Comparison of ENCODE assay signal across 29 mouse cellular contexts in the genomic region with DNA sequence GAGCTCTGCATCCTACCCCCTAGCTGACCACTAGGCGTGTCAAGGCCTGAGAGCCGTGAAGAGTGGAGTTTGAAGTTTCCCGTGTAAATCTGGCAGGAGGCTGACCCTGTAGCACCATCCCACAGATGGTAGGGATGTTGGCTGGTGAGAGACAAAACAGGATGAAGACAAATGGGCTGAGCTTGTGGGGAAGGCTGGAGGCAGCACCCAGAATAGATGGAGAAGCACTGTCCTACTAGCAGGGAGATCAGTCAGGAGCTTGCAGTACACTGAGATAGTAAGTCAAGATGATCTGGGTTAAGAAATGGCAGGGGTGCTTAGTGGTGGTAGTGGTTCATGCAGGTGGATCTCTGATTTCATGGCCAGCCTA. TPM values are rescaled to one million over a fixed set of nuclear protein-coding genes. Genes with fewer than 3 reads are reported as not detected.
DNase-seq lines count a peak whose midpoint lies in the region; TF ChIP-seq lines count a peak whose summit lies in the region.
"Had no signal": no experiment of that assay in that cellular context is flagged by ENCODE, and none has a peak within 500 bp of the region (broad histone marks: within the 10 kb centered on the region; RNA-seq: fewer than 3 reads in every experiment).

No protein-coding gene starts in this region.

- H3K9ac ChIP-seq in MEL (ENCODE audit: control insufficient read depth, low read depth, low read length, poor library complexity, severe bottlenecking): no peak overlapping the region
- H3K9ac ChIP-seq: forebrain, embryonic 13.5 days; heart, embryonic 12.5 days; heart, embryonic 15.5 days; hindbrain, embryonic 14.5 days; intestine, embryonic 15.5 days had no signal

- H3K27ac ChIP-seq in gastrocnemius, adult 2 months: 0 out of 2 replicates have a peak overlapping the region, but pooled peaks have one; percentile 2
- H3K27ac ChIP-seq in layer of hippocampus, adult 2 months: peak overlapping the region; percentile 68
- no peak overlapping the region for H3K27ac ChIP-seq in MEL (ENCODE audit: control insufficient read depth, low read depth, low read length)
- H3K27ac ChIP-seq: forebrain, embryonic 10.5 days; forebrain, embryonic 13.5 days; hindbrain, embryonic 14.5 days; intestine, embryonic 15.5 days had no signal

- no peaks in the 10 kb centered on the region for H3K9me3 ChIP-seq in MEL (replicated peaks; ENCODE audit: insufficient read depth, low read length)
- H3K9me3 ChIP-seq: forebrain, embryonic 10.5 days; forebrain, embryonic 13.5 days; G1E; heart, embryonic 12.5 days; heart, embryonic 15.5 days; intestine, embryonic 15.5 days had no signal

- no peak for DNase-seq in gastrocnemius, adult 2 months
- DNase-seq in gastrocnemius, adult 8-10 months (ENCODE audit: low spot score in 2 of 2): no peak
- DNase-seq in layer of hippocampus, adult 2 months (ENCODE audit: low spot score in 2 of 2): no peak
- no peak for DNase-seq in layer of hippocampus, postnatal 36 days
- no peak for DNase-seq in MEL (ENCODE audit: low read depth, low spot score)
- no peak for DNase-seq in kidney, adult 18-20 months
- DNase-seq: adrenal gland, adult 8-10 months; cerebellum, adult 9-10 months; gastrocnemius, postnatal 14 days had no signal

- H3K36me3 ChIP-seq in MEL (ENCODE audit: control insufficient read depth in 1 of 2, insufficient read depth in 2 of 2, low read length in 2 of 2) (peaks cover 2 to 3% of the 10 kb centered on the region in 2 experiments; a peak in 3 of 4 replicates), myocyte (ENCODE audit: control insufficient read depth, insufficient read depth) (no peaks in the 10 kb centered on the region)

- TF ChIP-seq EP300 in MEL (IDR thresholded peaks at IDR 0.05; ENCODE audit: low read depth in 1 of 2, low read length in 2 of 2): no peak

- no peak overlapping the region for H3ac ChIP-seq in myocyte (ENCODE audit: control insufficient read depth, insufficient read length)

- no peak overlapping the region for H3K4me2 ChIP-seq in myocyte (ENCODE audit: low read depth)
- H3K4me2 ChIP-seq: forebrain, embryonic 13.5 days; heart, embryonic 12.5 days; heart, embryonic 15.5 days; hindbrain, embryonic 14.5 days; intestine, embryonic 15.5 days had no signal

- TF ChIP-seq RAD21 in MEL (IDR thresholded peaks at IDR 0.05; ENCODE audit: low read depth, low read length): no peak

- no peak overlapping the region for H3K4me3 ChIP-seq in gastrocnemius, adult 2 months
- H3K4me3 ChIP-seq in layer of hippocampus, adult 2 months: no peak overlapping the region; the same call in 1 of the 2 replicates
- H3K4me3 ChIP-seq in MEL (ENCODE audit: control insufficient read depth in 1 of 2, insufficient read depth in 1 of 2, low read depth in 2 of 2, low read length in 2 of 2): no peak overlapping the region
- no peak overlapping the region for H3K4me3 ChIP-seq in myocyte
- H3K4me3 ChIP-seq: forebrain, embryonic 10.5 days; forebrain, embryonic 13.5 days; heart, embryonic 12.5 days; heart, embryonic 15.5 days; intestine, embryonic 15.5 days had no signal

- H3K27me3 ChIP-seq in MEL (ENCODE audit: control insufficient read depth in 1 of 2, insufficient read depth in 2 of 2, low read length in 2 of 2) (no peaks in the 10 kb centered on the region), myocyte (ENCODE audit: control insufficient read depth, insufficient read depth, insufficient read length) (no peaks in the 10 kb centered on the region)

- intact Hi-C loops in gastrocnemius, adult 2 months (cut with DNase I): no loop called here

- TF ChIP-seq POLR2A in MEL (IDR thresholded peaks at IDR 0.05; ENCODE audit: control insufficient read depth in 1 of 2, insufficient read depth in 1 of 2, low read depth in 1 of 2, low read length in 2 of 2, poor library complexity in 1 of 2) (no peak), myocyte (IDR thresholded peaks at IDR 0.05; ENCODE audit: insufficient read length, low read depth) (no peak)

- H3K79me2 ChIP-seq in MEL (ENCODE audit: control insufficient read depth, insufficient read depth, low read length, poor library complexity) (no peaks in the 10 kb centered on the region), myocyte (ENCODE audit: control insufficient read depth, insufficient read depth) (no peaks in the 10 kb centered on the region)

- no peak for TF ChIP-seq CTCF in gastrocnemius, adult 2 months (IDR thresholded peaks at IDR 0.05)
- TF ChIP-seq CTCF in layer of hippocampus, adult 2 months (conservative IDR thresholded peaks at IDR 0.05): no peak
- TF ChIP-seq CTCF in MEL (IDR thresholded peaks at IDR 0.05 in 2 of 3, conservative IDR thresholded peaks at IDR 0.05 in 1 of 3; ENCODE audit: control insufficient read depth in 1 of 3, insufficient read depth in 1 of 3, low read depth in 2 of 3, low read length in 3 of 3, poor library complexity in 1 of 3, severe bottlenecking in 1 of 3): no peak; a peak in 1 of 6 replicates

- peaks cover 0 to 11% of the 10 kb centered on the region in 2 experiments; a peak in 2 of 4 replicates for H3K4me1 ChIP-seq in MEL (ENCODE audit: control insufficient read depth in 1 of 2, insufficient read depth in 2 of 2, low read length in 2 of 2)
- H3K4me1 ChIP-seq: intestine, embryonic 15.5 days had no signal

TF ChIP-seq in MEL, 35 proteins besides CTCF, POLR2A, EP300 and RAD21:
- TF ChIP-seq MAFK (IDR thresholded peaks at IDR 0.05; ENCODE audit: borderline replicate concordance, low read depth, low read length) (peak; percentile 2; the same call in 1 of the 2 replicates), NELFE (IDR thresholded peaks at IDR 0.05; ENCODE audit: low read depth, low read length) (no peak), ZC3H11A (IDR thresholded peaks at IDR 0.05; ENCODE audit: low read depth, low read length) (no peak), TCF12 (IDR thresholded peaks at IDR 0.05; ENCODE audit: low read depth, low read length) (no peak), NRF1 (IDR thresholded peaks at IDR 0.05; ENCODE audit: insufficient read depth, low read depth, low read length, poor library complexity, severe bottlenecking) (no peak), E2F4 (IDR thresholded peaks at IDR 0.05; ENCODE audit: borderline replicate concordance, low read depth, low read length) (no peak), SIN3A (IDR thresholded peaks at IDR 0.05; ENCODE audit: low read length) (no peak)

TF ChIP-seq in myocyte, 11 proteins besides CTCF, POLR2A, EP300 and RAD21:
- TF ChIP-seq MAX (IDR thresholded peaks at IDR 0.05; ENCODE audit: low read depth): no peak
- peak; percentile 10 for TF ChIP-seq POLR2AphosphoS2 (IDR thresholded peaks at IDR 0.05; ENCODE audit: insufficient read length, low read depth)
TF ChIP-seq in myocyte: peak in this region for 1.

RNA-seq across cellular contexts. Expression of a gene that starts 25.3 kb away (rescaled TPM):
- total RNA-seq in gastrocnemius, adult 2 months (2021): not detected
- not detected for total RNA-seq in gastrocnemius, adult 8-10 months (2022)
- not detected for total RNA-seq in layer of hippocampus, adult 2 months (2021)
- not detected for total RNA-seq in layer of hippocampus, postnatal 36 days (2021)
- not detected in 2 replicates for total RNA-seq in MEL (2012; rRNA removed)
- polyA plus RNA-seq in MEL (2012; ENCODE audit: insufficient read depth in 1 of 2, insufficient read length in 2 of 2, low read depth in 1 of 2, low replicate concordance in 2 of 2, missing spikeins in 1 of 2): not detected
- polyA plus RNA-seq in myocyte (2012; fragmentation: generic; extraction: Trizol): not detected
- total RNA-seq: adrenal gland, adult 8-10 months; adrenal gland, postnatal 25 days; CH12.LX; G1E; gastrocnemius, postnatal 14 days; gastrocnemius, postnatal 4 days; heart, adult 18-20 months; heart, postnatal 10 days; heart, postnatal 36 days had no signal
- polyA plus RNA-seq: embryonic facial prominence, embryonic 11.5 days; embryonic facial prominence, embryonic 14.5 days; forebrain, embryonic 10.5 days; forebrain, embryonic 13.5 days; forebrain, embryonic 16.5 days; frontal cortex, adult 2 months; G1E; heart, embryonic 12.5 days; heart, embryonic 15.5 days; hindbrain, embryonic 11.5 days; hindbrain, embryonic 14.5 days; intestine, embryonic 15.5 days had no signal

RNA-seq across cellular contexts. Expression of a gene that starts 26.2 kb away (rescaled TPM):
- total RNA-seq in gastrocnemius, adult 2 months (2021): 10 to 100 TPM; 25.5 to 28.6 TPM
- total RNA-seq in gastrocnemius, adult 8-10 months (2022): 10 to 100 TPM; 25.5 to 30.8 (median 27.9) TPM
- total RNA-seq in layer of hippocampus, adult 2 months (2021): 10 to 100 TPM; 17.1 to 21.6 TPM
- total RNA-seq in layer of hippocampus, postnatal 36 days (2021): 10 to 100 TPM; 22.3 to 25.5 TPM
- 213 and 228 TPM in 2 replicates for total RNA-seq in MEL (2012; rRNA removed)
- 100 to 1,000 TPM; 254 to 383 TPM for polyA plus RNA-seq in MEL (2012; ENCODE audit: insufficient read depth in 1 of 2, insufficient read length in 2 of 2, low read depth in 1 of 2, low replicate concordance in 2 of 2, missing spikeins in 1 of 2)
- polyA plus RNA-seq in myocyte (2012; fragmentation: generic; extraction: Trizol): 31.5 TPM

RNA-seq across cellular contexts. Expression of a gene that starts 27.3 kb away (rescaled TPM):
- total RNA-seq in gastrocnemius, adult 2 months (2021): not detected
- under 1 TPM in 2 of 4 experiments, not detected in 2; 0.18 to 0.24 TPM for total RNA-seq in gastrocnemius, adult 8-10 months (2022)
- total RNA-seq in layer of hippocampus, adult 2 months (2021): 10 to 100 TPM; 89.6 to 92.2 TPM
- total RNA-seq in layer of hippocampus, postnatal 36 days (2021): 10 to 100 TPM; 73.6 to 76.8 TPM
- not detected in 2 replicates for total RNA-seq in MEL (2012; rRNA removed)
- not detected for polyA plus RNA-seq in MEL (2012; ENCODE audit: insufficient read depth in 1 of 2, insufficient read length in 2 of 2, low read depth in 1 of 2, low replicate concordance in 2 of 2, missing spikeins in 1 of 2)
- 0.19 TPM for polyA plus RNA-seq in myocyte (2012; fragmentation: generic; extraction: Trizol)
- total RNA-seq: adrenal gland, postnatal 25 days; CH12.LX; gastrocnemius, postnatal 4 days; heart, adult 18-20 months; heart, postnatal 36 days had no signal
- polyA plus RNA-seq: activated CD4-positive, CD25-positive, alpha-beta regulatory T cell, adult 4 months; G1E had no signal

RNA-seq across cellular contexts. Expression of a gene that starts 32.1 kb away (rescaled TPM):
- 1 to 10 TPM; 5.6 to 6.0 TPM for total RNA-seq in gastrocnemius, adult 2 months (2021)
- 1 to 10 TPM; 6.1 to 7.9 (median 6.7) TPM for total RNA-seq in gastrocnemius, adult 8-10 months (2022)
- 10 to 100 TPM; 15.0 to 16.1 TPM for total RNA-seq in layer of hippocampus, adult 2 months (2021)
- total RNA-seq in layer of hippocampus, postnatal 36 days (2021): 10 to 100 TPM; 13.7 to 14.2 TPM
- total RNA-seq in MEL (2012; rRNA removed): 25.6 and 34.5 TPM in 2 replicates
- polyA plus RNA-seq in MEL (2012; ENCODE audit: insufficient read depth in 1 of 2, insufficient read length in 2 of 2, low read depth in 1 of 2, low replicate concordance in 2 of 2, missing spikeins in 1 of 2) (10 to 100 TPM in 1 of 2 experiments, not detected in 1; 41.7 TPM), myocyte (2012; fragmentation: generic; extraction: Trizol) (11.1 TPM)

RNA-seq across cellular contexts. Expression of a gene that starts 32.7 kb away (rescaled TPM):
- 10 to 100 TPM; 40.9 to 41.6 TPM for total RNA-seq in gastrocnemius, adult 2 months (2021)
- total RNA-seq in gastrocnemius, adult 8-10 months (2022): 10 to 100 TPM; 41.9 to 51.2 (median 47.9) TPM
- total RNA-seq in layer of hippocampus, adult 2 months (2021): 10 to 100 TPM; 73.4 to 78.8 TPM
- 10 to 100 TPM; 73.7 to 77.5 TPM for total RNA-seq in layer of hippocampus, postnatal 36 days (2021)
- total RNA-seq in MEL (2012; rRNA removed): 31.7 and 37.2 TPM in 2 replicates
- polyA plus RNA-seq in MEL (2012; ENCODE audit: insufficient read depth in 1 of 2, insufficient read length in 2 of 2, low read depth in 1 of 2, low replicate concordance in 2 of 2, missing spikeins in 1 of 2) (10 to 100 TPM in 1 of 2 experiments, not detected in 1; 58.0 TPM), myocyte (2012; fragmentation: generic; extraction: Trizol) (143 TPM)

Comparison
In these comparisons a context has a peak if more than half of its experiments do, and no peak if none do; other contexts are left out.
1. RNA of a gene that starts 27.3 kb away (total RNA-seq): 89.6 to 92.2 TPM in layer of hippocampus, adult 2 months and 73.6 to 76.8 TPM in layer of hippocampus, postnatal 36 days; not detected in gastrocnemius, adult 2 months, 0.18 to 0.24 TPM in gastrocnemius, adult 8-10 months and not detected in MEL; every median in the first group is over 10 times any median in the second.